Comparison of ENCODE assay signal across 8 mouse cellular contexts in genomic region chr1:182951298-182951697, GRCm38 (mm10). TPM values are rescaled to one million over a fixed set of nuclear protein-coding genes. Genes with fewer than 3 reads are reported as not detected.
DNase-seq lines count a peak whose midpoint lies in the region; ATAC-seq and TF ChIP-seq lines count a peak whose summit lies in the region.

No protein-coding gene starts in this region.

- no peak for ATAC-seq in forebrain, postnatal 0 days
- no peak for ATAC-seq in kidney, embryonic 15.5 days (replicated peaks; ENCODE audit: low FRiP score)

- H3K4me1 ChIP-seq in forebrain, postnatal 0 days (ENCODE audit: insufficient read depth), result 0 out of 2 replicates have a peak, but pooled peaks cover 8% of the 10 kb centered on the region
- H3K4me1 ChIP-seq in kidney, embryonic 15.5 days, result peaks cover 27% of the 10 kb centered on the region
- no peaks in the 10 kb centered on the region for H3K4me1 ChIP-seq in kidney, adult 2 months (ENCODE audit: control insufficient read depth, insufficient read depth, low read length)

- H3K4me3 ChIP-seq in gastrocnemius, adult 2 months, result no peak overlapping the region
- H3K4me3 ChIP-seq in forebrain, postnatal 0 days (ENCODE audit: low read depth, low read length), result no peak overlapping the region
- no peak overlapping the region for H3K4me3 ChIP-seq in kidney, embryonic 15.5 days (replicated peaks)
- H3K4me3 ChIP-seq in kidney, adult 2 months (ENCODE audit: insufficient read depth, low read depth, low read length), result no peak overlapping the region

- intact Hi-C loops in gastrocnemius, adult 2 months (cut with DNase I), result no loop called here
- intact Hi-C loops in left cerebral cortex, postnatal 14 days (cut with DNase I), result no loop called here

- no peak overlapping the region for H3K27ac ChIP-seq in gastrocnemius, adult 2 months
- no peak overlapping the region for H3K27ac ChIP-seq in forebrain, postnatal 0 days (ENCODE audit: low read depth, low read length)
- H3K27ac ChIP-seq in kidney, embryonic 15.5 days, result no peak overlapping the region
- no peak overlapping the region for H3K27ac ChIP-seq in kidney, adult 2 months (ENCODE audit: insufficient read depth, low read depth, low read length)

- no peaks in the 10 kb centered on the region for H3K9me3 ChIP-seq in forebrain, postnatal 0 days (ENCODE audit: low read length)
- H3K9me3 ChIP-seq in kidney, embryonic 15.5 days (replicated peaks), result no peaks in the 10 kb centered on the region

- 66% methylated on average over 9 of the region's 9 CpGs for WGBS in forebrain, postnatal 0 days
- 69% methylated on average over 9 of the region's 9 CpGs for WGBS in kidney, embryonic 15.5 days
- 61% methylated on average over 9 of the region's 9 CpGs for WGBS in kidney, adult 2 months

- no peak overlapping the region for H3K4me2 ChIP-seq in forebrain, postnatal 0 days (ENCODE audit: low read depth)
- no peak overlapping the region for H3K4me2 ChIP-seq in kidney, embryonic 15.5 days

- no peak overlapping the region for H3K9ac ChIP-seq in forebrain, postnatal 0 days
- no peak overlapping the region for H3K9ac ChIP-seq in kidney, embryonic 15.5 days

- no peaks in the 10 kb centered on the region for H3K27me3 ChIP-seq in forebrain, postnatal 0 days (ENCODE audit: insufficient read depth, low read length)
- peaks cover 5% of the 10 kb centered on the region; the same call in 1 of the 2 replicates for H3K27me3 ChIP-seq in kidney, embryonic 15.5 days
- H3K27me3 ChIP-seq in kidney, adult 2 months (replicated peaks; ENCODE audit: control insufficient read depth, insufficient read depth, low read length), result no peaks in the 10 kb centered on the region

- no peak for TF ChIP-seq CTCF in gastrocnemius, adult 2 months (IDR thresholded peaks at IDR 0.05)
- no peak for TF ChIP-seq CTCF in forebrain, postnatal 0 days (IDR thresholded peaks at IDR 0.05; ENCODE audit: low read depth)
- no peak for TF ChIP-seq CTCF in kidney, adult 2 months (conservative IDR thresholded peaks at IDR 0.05; ENCODE audit: insufficient read depth, insufficient read length, low read depth, low read length)

- no peaks in the 10 kb centered on the region for H3K36me3 ChIP-seq in forebrain, postnatal 0 days (ENCODE audit: insufficient read depth)
- no peaks in the 10 kb centered on the region for H3K36me3 ChIP-seq in kidney, embryonic 15.5 days
- no peaks in the 10 kb centered on the region for H3K36me3 ChIP-seq in kidney, adult 2 months (ENCODE audit: control insufficient read depth, insufficient read depth, low read length)

- no peak for TF ChIP-seq POLR2A in kidney, adult 2 months (IDR thresholded peaks at IDR 0.05; ENCODE audit: low read depth, low read length)

- peak; percentile 40 for DNase-seq in testis, postnatal 14 days (ENCODE audit: low spot score)
- no peak for DNase-seq in testis, postnatal 10 days (ENCODE audit: low spot score)
- peak; percentile 80 for DNase-seq in gastrocnemius, adult 2 months
- peak; percentile 77 to 92 for DNase-seq in left cerebral cortex, postnatal 14 days (ENCODE audit: low spot score in 2 of 2)
- DNase-seq in skeletal muscle tissue, adult 2 months (ENCODE audit: low read depth, low spot score), result peak; percentile 58
- DNase-seq in forebrain, postnatal 0 days, result no peak
- DNase-seq in kidney, adult 2 months, result no peak

RNA-seq across cellular contexts. Expression of gene Tlr5, which starts 3.3 kb away (rescaled TPM):
- 1 to 10 TPM; 1.1 to 3.8 TPM for total RNA-seq in gastrocnemius, adult 2 months (2021)
- under 1 TPM; 0.44 to 0.70 TPM for total RNA-seq in left cerebral cortex, postnatal 14 days (2021)
- total RNA-seq in forebrain, postnatal 0 days (2014; rRNA removed), result 0.38 and 0.76 TPM in 2 replicates
- 0.18 and 0.21 TPM in 2 replicates for polyA plus RNA-seq in forebrain, postnatal 0 days (2015; fragmentation: Nextera tagmentation; extraction: Ambion mirVana)
- polyA plus RNA-seq in kidney, embryonic 15.5 days (2015; fragmentation: Nextera tagmentation; extraction: Ambion mirVana), result 1.2 and 1.3 TPM in 2 replicates
- polyA plus RNA-seq in kidney, adult 2 months (2012; rRNA removed), result 0.42 and 0.66 TPM in 2 replicates

Comparison
In these comparisons a context has a peak if more than half of its experiments do, and no peak if none do; other contexts are left out.
1. DNase-seq: peak in testis, postnatal 14 days (single experiment), gastrocnemius, adult 2 months (single experiment), left cerebral cortex, postnatal 14 days (2 of 2) and skeletal muscle tissue, adult 2 months (single experiment); none in testis, postnatal 10 days (single experiment), forebrain, postnatal 0 days (single experiment) and kidney, adult 2 months (single experiment).